Mouse (Mus musculus) heart, embryonic 11.5 days (tissue): ENCODE measurements around the gene Nxt1. TPM values are rescaled to one million over a fixed set of nuclear protein-coding genes. Genes with fewer than 3 reads are reported as not detected.

ENCODE experiments used
- ATAC-seq: fragments of 200-750 bp; cut with Nextera tagmentation; replicated peaks from 2 replicates; pipeline ENCODE4 v1.8.0; 2017; ENCODE audit warnings: moderate library complexity; ENCODE audit not compliant: insufficient number of reproducible peaks, low FRiP score, low TSS enrichment
- H3K27ac ChIP-seq: fragments of 300-500 bp; sonication (generic); 2 replicates; pipeline ENCODE4 v1.5.1; 2014; ENCODE audit warnings: mild to moderate bottlenecking, low read depth, low read length
- H3K27me3 ChIP-seq: fragments of 300-500 bp; sonication (generic); 2 replicates; pipeline ENCODE4 v1.6.1; 2014; ENCODE audit warnings: mild to moderate bottlenecking, low read length, mixed read lengths; ENCODE audit not compliant: control insufficient read depth, insufficient read depth
- H3K36me3 ChIP-seq: fragments of 300-500 bp; sonication (generic); 2 replicates; pipeline ENCODE4 v1.6.1; 2014; ENCODE audit warnings: mild to moderate bottlenecking, low read length, moderate library complexity, mixed read lengths; ENCODE audit not compliant: control insufficient read depth, insufficient read depth
- H3K4me1 ChIP-seq: fragments of 300-500 bp; sonication (generic); 2 replicates; pipeline ENCODE4 v1.6.1; 2014; ENCODE audit warnings: low read length; ENCODE audit not compliant: control insufficient read depth, insufficient read depth
- H3K4me2 ChIP-seq: fragments of 300-500 bp; sonication (generic); 2 replicates; pipeline ENCODE4 v1.6.1; 2014; ENCODE audit warnings: mild to moderate bottlenecking, moderate library complexity
- H3K4me3 ChIP-seq: fragments of 300-500 bp; sonication (generic); 2 replicates; pipeline ENCODE4 v1.5.1; 2014; ENCODE audit warnings: low read depth, low read length
- H3K9ac ChIP-seq: fragments of 300-500 bp; sonication (generic); 2 replicates; pipeline ENCODE4 v1.6.1; 2014; ENCODE audit warnings: mild to moderate bottlenecking, low read depth, low read length, moderate library complexity
- H3K9me3 ChIP-seq: fragments of 300-500 bp; sonication (generic); replicated peaks from 2 replicates; pipeline ENCODE4 v1.6.1; 2016; ENCODE audit warnings: low read length; ENCODE audit not compliant: control insufficient read depth
- WGBS: fragments of 180-500 bp; shearing (Covaris S2); extraction: QIAGEN DNeasy Blood & Tissue Kit; methylation state at CpG from one replicate; pipeline ENCODE4 v1.1.7; 2014; ENCODE audit not compliant: insufficient replicate concordance; 5-methylcytosine and 5-hydroxymethylcytosine counted together
- polyA plus RNA-seq: library from polyadenylated mRNA; unstranded; fragments of >200 nt; fragmentation: Nextera tagmentation; extraction: Ambion mirVana; gene quantifications from 2 replicates; pipeline ENCODE4 v1.2.1, GENCODE M21; 2014

Nxt1 gene
- 71.3 and 71.6 TPM in 2 replicates for polyA plus RNA-seq

- H3K36me3 ChIP-seq, result peaks cover 8% of the 10 kb centered on the region; the same call in 1 of the 2 replicates
- WGBS, result 2% methylated on average over 58 of the region's 58 CpGs
Measured at GRCm38 (mm10) chr2:148672199-148673096, at the start of gene Nxt1. Gene Nxt1 (plus strand): TSS chr2:148672601.

GRCm38 (mm10) chr2:148623067-148623466, 49.3 kb upstream of the Nxt1 start:
- Histone ChIP-seq H3K4me3 (no peak overlapping the region), H3K9ac (no peak overlapping the region), H3K27me3 (no peaks in the 10 kb centered on the region), H3K4me1 (no peaks in the 10 kb centered on the region), H3K4me2 (no peak overlapping the region), H3K27ac (no peak overlapping the region), H3K36me3 (no peaks in the 10 kb centered on the region), H3K9me3 (no peaks in the 10 kb centered on the region)
- ATAC-seq, result no peak
- 70% methylated on average over 2 of the region's 2 CpGs for WGBS

More at GRCm38 (mm10) chr2:148672199-148673096, at the start of gene Nxt1:
- Histone ChIP-seq H3K27me3 (no peaks in the 10 kb centered on the region), H3K4me3 (peak within 1 kb of the TSS; percentile 91), H3K4me2 (peak within 1 kb of the TSS; percentile 88), H3K9ac (peak within 1 kb of the TSS; percentile 94), H3K27ac (peak within 1 kb of the TSS; percentile 73), H3K9me3 (no peaks in the 10 kb centered on the region), H3K4me1 (peaks cover 9% of the 10 kb centered on the region; the same call in 1 of the 2 replicates)
- peak; percentile 99 for ATAC-seq

GRCm38 (mm10) chr2:148624484-148624883, 47.9 kb upstream of the Nxt1 start:
- no peak overlapping the region for H3K4me3 ChIP-seq
- ATAC-seq, result no peak
- 83% methylated on average over 3 of the region's 3 CpGs for WGBS
- no peaks in the 10 kb centered on the region for H3K9me3 ChIP-seq
- H3K4me1 ChIP-seq, result no peaks in the 10 kb centered on the region
- no peak overlapping the region for H3K27ac ChIP-seq
- no peak overlapping the region for H3K4me2 ChIP-seq
- no peaks in the 10 kb centered on the region for H3K36me3 ChIP-seq
- no peak overlapping the region for H3K9ac ChIP-seq
- no peaks in the 10 kb centered on the region for H3K27me3 ChIP-seq

GRCm38 (mm10) chr2:148627011-148627471, 45.4 kb upstream of the Nxt1 start:
- Histone ChIP-seq H3K4me2 (no peak overlapping the region), H3K9ac (no peak overlapping the region), H3K27ac (no peak overlapping the region), H3K27me3 (no peaks in the 10 kb centered on the region), H3K4me3 (no peak overlapping the region), H3K36me3 (no peaks in the 10 kb centered on the region), H3K4me1 (no peaks in the 10 kb centered on the region), H3K9me3 (no peaks in the 10 kb centered on the region)
- ATAC-seq, result no peak
- 56% methylated on average over 3 of the region's 3 CpGs for WGBS

- no peak overlapping the region for H3K27ac ChIP-seq
- H3K36me3 ChIP-seq, result no peaks in the 10 kb centered on the region
- no peaks in the 10 kb centered on the region for H3K9me3 ChIP-seq
- no peak overlapping the region for H3K4me2 ChIP-seq
- WGBS, result 83% methylated on average over 2 of the region's 2 CpGs
- H3K4me1 ChIP-seq, result no peaks in the 10 kb centered on the region
- H3K9ac ChIP-seq, result no peak overlapping the region
- no peak for ATAC-seq
- no peak overlapping the region for H3K4me3 ChIP-seq
- no peaks in the 10 kb centered on the region for H3K27me3 ChIP-seq
Measured at GRCm38 (mm10) chr2:148631011-148631410, 41.4 kb upstream of the Nxt1 start.

- 90% methylated on average over 3 of the region's 3 CpGs for WGBS
- no peak for ATAC-seq
- Histone ChIP-seq H3K27ac (no peak overlapping the region), H3K4me3 (no peak overlapping the region), H3K27me3 (no peaks in the 10 kb centered on the region), H3K9me3 (no peaks in the 10 kb centered on the region), H3K9ac (no peak overlapping the region), H3K4me1 (no peaks in the 10 kb centered on the region), H3K4me2 (no peak overlapping the region), H3K36me3 (no peaks in the 10 kb centered on the region)
Measured at GRCm38 (mm10) chr2:148631602-148632001, 40.8 kb upstream of the Nxt1 start.

GRCm38 (mm10) chr2:148634466-148634865, 37.9 kb upstream of the Nxt1 start:
- no peak overlapping the region for H3K27ac ChIP-seq
- 74% methylated on average over 4 of the region's 4 CpGs for WGBS
- no peak overlapping the region for H3K9ac ChIP-seq
- no peak overlapping the region for H3K4me3 ChIP-seq
- no peak overlapping the region for H3K4me2 ChIP-seq
- H3K9me3 ChIP-seq, result no peaks in the 10 kb centered on the region
- no peaks in the 10 kb centered on the region for H3K36me3 ChIP-seq
- no peak for ATAC-seq
- no peaks in the 10 kb centered on the region for H3K4me1 ChIP-seq
- no peaks in the 10 kb centered on the region for H3K27me3 ChIP-seq

GRCm38 (mm10) chr2:148642610-148643370, 29.6 kb upstream of the Nxt1 start:
- Histone ChIP-seq H3K27me3 (no peaks in the 10 kb centered on the region), H3K4me1 (no peaks in the 10 kb centered on the region), H3K36me3 (no peaks in the 10 kb centered on the region), H3K9ac (no peak overlapping the region), H3K4me2 (no peak overlapping the region), H3K27ac (no peak overlapping the region), H3K9me3 (no peaks in the 10 kb centered on the region), H3K4me3 (no peak overlapping the region)
- WGBS, result 47% methylated on average over 1 of the region's 1 CpGs
- no peak for ATAC-seq
